Mouse (Mus musculus): Measurements from ENCODE around the gene Rbm26. TPM values are rescaled to one million over a fixed set of nuclear protein-coding genes. Genes with fewer than 3 reads are reported as not detected.
A peak's percentile ranks its signal among the peaks of the same experiment; 100 is the strongest.

Gene Rbm26
- polyA plus RNA-seq, 1 experiment from 2014 or later, result 26.2 TPM

GRCm38 (mm10) chr14:105164793-105165192, 12.3 kb downstream of the Rbm26 start:
- Histone ChIP-seq H3K9ac (no peak overlapping the region), H3K27me3 (no peaks in the 10 kb centered on the region), H3K4me2 (no peak overlapping the region), H3K4me1 (replicated peaks) (peaks cover 6% of the 10 kb centered on the region; the same call in 1 of the 2 replicates), H3K27ac (replicated peaks) (no peak overlapping the region), H3K4me3 (no peak overlapping the region), H3K36me3 (no peaks in the 10 kb centered on the region), H3K9me3 (no peaks in the 10 kb centered on the region)
- 64% methylated on average over 4 of the region's 4 CpGs for WGBS
- no peak for ATAC-seq (ENCODE audit: low FRiP score, low read depth)

GRCm38 (mm10) chr14:105161334-105161733, 15.8 kb downstream of the Rbm26 start:
- H3K9ac ChIP-seq, result no peak overlapping the region
- ATAC-seq (ENCODE audit: low FRiP score, low read depth), result no peak; the same call in 1 of the 2 replicates
- H3K9me3 ChIP-seq, result no peaks in the 10 kb centered on the region
- H3K27me3 ChIP-seq, result no peaks in the 10 kb centered on the region
- no peak overlapping the region for H3K4me2 ChIP-seq
- no peak overlapping the region for H3K27ac ChIP-seq (replicated peaks)
- H3K4me1 ChIP-seq (replicated peaks), result peaks cover 6% of the 10 kb centered on the region; the same call in 1 of the 2 replicates
- WGBS, result 96% methylated on average over 1 of the region's 1 CpGs
- no peak overlapping the region for H3K4me3 ChIP-seq
- peaks cover 9% of the 10 kb centered on the region; the same call in 1 of the 2 replicates for H3K36me3 ChIP-seq

GRCm38 (mm10) chr14:105158526-105158925, 18.6 kb downstream of the Rbm26 start:
- WGBS, result 65% methylated on average over 2 of the region's 2 CpGs
- Histone ChIP-seq H3K9me3 (no peaks in the 10 kb centered on the region), H3K27ac (replicated peaks) (no peak overlapping the region), H3K4me2 (no peak overlapping the region), H3K27me3 (no peaks in the 10 kb centered on the region), H3K36me3 (peaks cover 12% of the 10 kb centered on the region), H3K9ac (no peak overlapping the region), H3K4me3 (no peak overlapping the region), H3K4me1 (replicated peaks) (peaks cover 6% of the 10 kb centered on the region; the same call in 1 of the 2 replicates)
- no peak for ATAC-seq (ENCODE audit: low FRiP score, low read depth)

GRCm38 (mm10) chr14:105134076-105134475, 43.1 kb downstream of the Rbm26 start:
- WGBS, result 96% methylated on average over 3 of the region's 3 CpGs
- H3K4me2 ChIP-seq, result no peak overlapping the region
- H3K4me3 ChIP-seq, result no peak overlapping the region
- no peaks in the 10 kb centered on the region for H3K4me1 ChIP-seq (replicated peaks)
- peaks cover 18% of the 10 kb centered on the region for H3K36me3 ChIP-seq
- H3K27me3 ChIP-seq, result no peaks in the 10 kb centered on the region
- no peak overlapping the region for H3K9ac ChIP-seq
- no peaks in the 10 kb centered on the region for H3K9me3 ChIP-seq
- ATAC-seq (ENCODE audit: low FRiP score, low read depth), result no peak
- H3K27ac ChIP-seq (replicated peaks), result no peak overlapping the region

GRCm38 (mm10) chr14:105127715-105128385, 49.3 kb downstream of the Rbm26 start:
- no peak overlapping the region for H3K9ac ChIP-seq
- no peaks in the 10 kb centered on the region for H3K4me1 ChIP-seq (replicated peaks)
- no peak overlapping the region for H3K27ac ChIP-seq (replicated peaks)
- H3K4me3 ChIP-seq, result no peak overlapping the region
- no peak for ATAC-seq (ENCODE audit: low FRiP score, low read depth)
- WGBS, result 80% methylated on average over 4 of the region's 4 CpGs
- no peak overlapping the region for H3K4me2 ChIP-seq
- H3K36me3 ChIP-seq, result peaks cover 38% of the 10 kb centered on the region
- H3K9me3 ChIP-seq, result no peaks in the 10 kb centered on the region
- no peaks in the 10 kb centered on the region for H3K27me3 ChIP-seq

GRCm38 (mm10) chr14:105124513-105124912, 52.6 kb downstream of the Rbm26 start:
- Histone ChIP-seq H3K9ac (no peak overlapping the region), H3K9me3 (no peaks in the 10 kb centered on the region), H3K36me3 (peaks cover 46% of the 10 kb centered on the region), H3K4me2 (no peak overlapping the region), H3K27ac (replicated peaks) (no peak overlapping the region), H3K27me3 (no peaks in the 10 kb centered on the region), H3K4me1 (replicated peaks) (no peaks in the 10 kb centered on the region), H3K4me3 (no peak overlapping the region)
- WGBS, result 93% methylated on average over 9 of the region's 9 CpGs
- no peak for ATAC-seq (ENCODE audit: low FRiP score, low read depth)

- peaks cover 14% of the 10 kb centered on the region for H3K36me3 ChIP-seq
- H3K27me3 ChIP-seq, result no peaks in the 10 kb centered on the region
- H3K9ac ChIP-seq, result no peak overlapping the region
- WGBS, result 78% methylated on average over 2 of the region's 2 CpGs
- no peak overlapping the region for H3K4me3 ChIP-seq
- H3K9me3 ChIP-seq, result no peaks in the 10 kb centered on the region
- no peak overlapping the region for H3K4me2 ChIP-seq
- no peaks in the 10 kb centered on the region for H3K4me1 ChIP-seq (replicated peaks)
- ATAC-seq (ENCODE audit: low FRiP score, low read depth), result no peak
- H3K27ac ChIP-seq (replicated peaks), result no peak overlapping the region
These were observed 61.7 kb downstream of the Rbm26 start for GRCm38 (mm10) chr14:105115402-105115801.

- Histone ChIP-seq H3K27me3 (no peaks in the 10 kb centered on the region), H3K27ac (replicated peaks) (no peak overlapping the region), H3K4me2 (no peak overlapping the region), H3K9ac (no peak overlapping the region), H3K4me3 (no peak overlapping the region), H3K9me3 (no peaks in the 10 kb centered on the region), H3K36me3 (no peaks in the 10 kb centered on the region), H3K4me1 (replicated peaks) (no peaks in the 10 kb centered on the region)
- WGBS, result 98% methylated on average over 2 of the region's 2 CpGs
- no peak for ATAC-seq (ENCODE audit: low FRiP score, low read depth)
These were observed 70.9 kb downstream of the Rbm26 start for GRCm38 (mm10) chr14:105106252-105106651.

- no peak overlapping the region for H3K27ac ChIP-seq (replicated peaks)
- H3K4me1 ChIP-seq (replicated peaks), result no peaks in the 10 kb centered on the region
- H3K4me3 ChIP-seq, result no peak overlapping the region
- no peak overlapping the region for H3K9ac ChIP-seq
- no peak overlapping the region for H3K4me2 ChIP-seq
- H3K36me3 ChIP-seq, result no peaks in the 10 kb centered on the region
- no peaks in the 10 kb centered on the region for H3K27me3 ChIP-seq
- H3K9me3 ChIP-seq, result no peaks in the 10 kb centered on the region
- no peak for ATAC-seq (ENCODE audit: low FRiP score, low read depth)
- 74% methylated on average over 7 of the region's 7 CpGs for WGBS
These were observed 78.3 kb downstream of the Rbm26 start for GRCm38 (mm10) chr14:105098861-105099260.

- no peak overlapping the region for H3K4me3 ChIP-seq
- ATAC-seq (ENCODE audit: low FRiP score, low read depth), result no peak
- H3K9me3 ChIP-seq, result no peaks in the 10 kb centered on the region
- no peaks in the 10 kb centered on the region for H3K4me1 ChIP-seq (replicated peaks)
- no peak overlapping the region for H3K4me2 ChIP-seq
- no peaks in the 10 kb centered on the region for H3K36me3 ChIP-seq
- H3K27ac ChIP-seq (replicated peaks), result no peak overlapping the region
- H3K9ac ChIP-seq, result no peak overlapping the region
- no peaks in the 10 kb centered on the region for H3K27me3 ChIP-seq
- 66% methylated on average over 3 of the region's 3 CpGs for WGBS
These were observed 80.9 kb downstream of the Rbm26 start for GRCm38 (mm10) chr14:105096221-105096620.

- H3K27ac ChIP-seq (replicated peaks), result no peak overlapping the region
- 0 out of 2 replicates have a peak, but pooled peaks cover 3% of the 10 kb centered on the region for H3K4me1 ChIP-seq (replicated peaks)
- WGBS, result 90% methylated on average over 4 of the region's 4 CpGs
- H3K4me3 ChIP-seq, result no peak overlapping the region
- no peak for ATAC-seq (ENCODE audit: low FRiP score, low read depth)
- no peaks in the 10 kb centered on the region for H3K27me3 ChIP-seq
- H3K9me3 ChIP-seq, result no peaks in the 10 kb centered on the region
- no peaks in the 10 kb centered on the region for H3K36me3 ChIP-seq
- no peak overlapping the region for H3K4me2 ChIP-seq
- no peak overlapping the region for H3K9ac ChIP-seq
These were observed 90.1 kb downstream of the Rbm26 start for GRCm38 (mm10) chr14:105087001-105087400.

GRCm38 (mm10) chr14:105085332-105085993, 91.7 kb downstream of the Rbm26 start:
- 78% methylated on average over 7 of the region's 7 CpGs for WGBS
- H3K9me3 ChIP-seq, result no peaks in the 10 kb centered on the region
- H3K27me3 ChIP-seq, result no peaks in the 10 kb centered on the region
- no peaks in the 10 kb centered on the region for H3K36me3 ChIP-seq
- H3K4me3 ChIP-seq, result no peak overlapping the region
- 0 out of 2 replicates have a peak, but pooled peaks cover 3% of the 10 kb centered on the region for H3K4me1 ChIP-seq (replicated peaks)
- H3K27ac ChIP-seq (replicated peaks), result no peak overlapping the region
- H3K9ac ChIP-seq, result no peak overlapping the region
- ATAC-seq (ENCODE audit: low FRiP score, low read depth), result 0 out of 2 replicates have a peak, but pooled peaks have one; percentile 27
- no peak overlapping the region for H3K4me2 ChIP-seq
